Mouse (Mus musculus) lung, adult 2 months (tissue): ENCODE results near the gene Cdk7. TPM values are rescaled to one million over a fixed set of nuclear protein-coding genes. Genes with fewer than 3 reads are reported as not detected.

Source experiments
- DNase-seq: peaks from one replicate; pipeline ENCODE4 v3.0.0; 2022
- H3K4me1 ChIP-seq: fragments of 200-500 bp; 2 replicates; pipeline ENCODE4 v1.6.1; 2011; ENCODE audit warnings: low read length; ENCODE audit not compliant: control insufficient read depth, insufficient read depth
- H3K4me3 ChIP-seq: fragments of 200-500 bp; replicated peaks from 2 replicates; pipeline ENCODE3; 2011; ENCODE audit warnings: low read depth, mild to moderate bottlenecking, control low read depth, low read length; ENCODE audit errors: extremely low read depth
- CTCF ChIP-seq: fragments of 200-500 bp; IDR thresholded peaks from 2 replicates; pipeline ENCODE4 v1.5.1; 2011; ENCODE audit warnings: mild to moderate bottlenecking, low read length, control low read depth; ENCODE audit not compliant: insufficient read depth
- POLR2A ChIP-seq: fragments of 200-500 bp; IDR thresholded peaks from 2 replicates; pipeline ENCODE4 v1.6.1; 2011; ENCODE audit warnings: low read depth, mild to moderate bottlenecking, control low read depth, low read length, borderline replicate concordance; ENCODE audit errors: extremely low read depth
- WGBS: fragments of 180-500 bp; shearing (Covaris S2); methylation state at CpG from one replicate; pipeline ENCODE4 v1.1.7; 2018; 5-methylcytosine and 5-hydroxymethylcytosine counted together
- polyA plus RNA-seq: library from polyadenylated mRNA; depleted of rRNA; stranded (reverse); fragments of >200 nt; gene quantifications from 2 replicates; pipeline ENCODE4 v1.2.3, GENCODE M21; 2012; rRNA removed

The Cdk7 gene
- polyA plus RNA-seq, 1 experiment: 12.8 TPM

GRCm38 (mm10) chr13:100687513-100687912 is 43.2 kb downstream of the Cdk7 start:
- Histone ChIP-seq H3K4me1 (no peaks in the 10 kb centered on the region), H3K4me3 (no peak overlapping the region)
- DNase-seq: no peak
- no peak for TF ChIP-seq CTCF
- TF ChIP-seq POLR2A: no peak
- 72% methylated on average over 7 of the region's 7 CpGs for WGBS

GRCm38 (mm10) chr13:100684355-100684754 is 46.4 kb downstream of the Cdk7 start:
- Histone ChIP-seq H3K4me3 (no peak overlapping the region), H3K4me1 (no peaks in the 10 kb centered on the region)
- DNase-seq: no peak
- WGBS: 72% methylated on average over 2 of the region's 2 CpGs
- no peak for TF ChIP-seq POLR2A
- peak; percentile 46 for TF ChIP-seq CTCF

DNA sequence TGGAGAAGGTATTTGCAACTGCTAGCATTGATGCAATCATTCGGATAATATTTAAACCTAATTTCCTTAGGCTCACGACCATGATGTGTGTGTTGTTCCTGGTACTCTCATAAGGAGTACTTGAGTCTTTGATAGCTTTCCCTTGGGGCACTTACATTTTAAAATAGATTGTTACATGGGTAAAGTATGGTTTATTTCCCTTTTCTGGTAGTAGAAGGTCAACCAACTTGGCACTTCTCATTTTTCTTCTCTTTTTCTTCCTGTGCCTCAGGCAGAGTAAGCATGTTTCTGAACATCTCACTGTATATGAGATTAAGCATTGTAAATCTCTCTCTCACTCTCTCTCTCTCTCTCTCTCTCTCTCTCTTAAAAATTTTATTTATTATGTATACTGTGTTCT is 47.9 kb downstream of the Cdk7 start:
- DNase-seq: no peak
- H3K4me1 ChIP-seq: no peaks in the 10 kb centered on the region
- TF ChIP-seq CTCF (no peak), POLR2A (no peak)
- 60% methylated on average over 2 of the region's 2 CpGs for WGBS
- no peak overlapping the region for H3K4me3 ChIP-seq

GRCm38 (mm10) chr13:100681615-100682014 is 49.1 kb downstream of the Cdk7 start:
- no peak overlapping the region for H3K4me3 ChIP-seq
- no peak for DNase-seq
- 88% methylated on average over 8 of the region's 8 CpGs for WGBS
- H3K4me1 ChIP-seq: no peaks in the 10 kb centered on the region
- TF ChIP-seq POLR2A (no peak), CTCF (no peak)

- TF ChIP-seq CTCF: no peak
- no peak for TF ChIP-seq POLR2A
- Histone ChIP-seq H3K4me1 (no peaks in the 10 kb centered on the region), H3K4me3 (no peak overlapping the region)
- 63% methylated on average over 15 of the region's 15 CpGs for WGBS
- DNase-seq: peak; percentile 11
These were observed 54.7 kb downstream of the Cdk7 start for GRCm38 (mm10) chr13:100675936-100676635.

GRCm38 (mm10) chr13:100670181-100670741 is 60.5 kb downstream of the Cdk7 start:
- TF ChIP-seq POLR2A (no peak), CTCF (no peak)
- WGBS: 15% methylated on average over 9 of the region's 9 CpGs
- Histone ChIP-seq H3K4me1 (peaks cover 4% of the 10 kb centered on the region; the same call in 1 of the 2 replicates), H3K4me3 (peak overlapping the region; percentile 98)
- no peak for DNase-seq

- Histone ChIP-seq H3K4me1 (peaks cover 4% of the 10 kb centered on the region; the same call in 1 of the 2 replicates), H3K4me3 (peak within 1 kb of the TSS; percentile 98)
- WGBS: 1% methylated on average over 44 of the region's 44 CpGs
- no peak for TF ChIP-seq CTCF
- TF ChIP-seq POLR2A: no peak; the same call in 1 of the 2 replicates
- peak; percentile 57 for DNase-seq
These were observed 61.3 kb downstream of the Cdk7 start, which contains the start of gene Ccdc125 for GRCm38 (mm10) chr13:100669291-100670022. Gene Ccdc125 (plus strand): TSS chr13:100669717.

DNA sequence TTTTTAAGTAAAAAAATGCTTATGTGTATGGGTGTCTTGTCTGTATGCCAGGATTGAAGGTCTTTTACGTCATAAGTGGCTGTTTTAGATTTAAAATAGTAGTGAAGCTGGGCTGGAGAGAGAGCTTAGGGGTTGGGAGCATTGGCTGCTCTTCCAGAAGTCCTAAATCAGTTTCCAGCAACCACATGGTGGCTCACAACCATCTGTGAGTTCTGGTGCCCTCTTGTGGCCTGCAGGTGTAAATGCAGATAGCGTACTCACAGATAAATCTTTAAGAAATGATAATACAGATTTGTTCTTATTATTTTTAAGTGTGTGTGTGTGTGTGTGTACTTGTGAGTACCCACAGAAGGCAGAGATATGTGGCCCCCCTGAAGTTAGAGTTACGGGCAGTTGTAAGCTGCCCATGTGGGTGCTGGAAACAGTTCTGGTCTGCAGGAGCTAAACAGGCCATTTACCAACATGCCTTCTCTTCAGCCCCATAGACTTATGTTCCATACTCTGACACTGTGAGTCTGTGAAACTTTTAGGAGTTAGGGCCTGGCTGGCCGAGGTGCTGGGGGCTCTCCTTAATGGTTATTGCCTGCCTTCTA is 70.8 kb downstream of the Cdk7 start:
- no peaks in the 10 kb centered on the region for H3K4me1 ChIP-seq
- DNase-seq: peak; percentile 31
- H3K4me3 ChIP-seq: no peak overlapping the region
- TF ChIP-seq POLR2A: no peak
- peak; percentile 76 for TF ChIP-seq CTCF
- 33% methylated on average over 4 of the region's 4 CpGs for WGBS

DNA sequence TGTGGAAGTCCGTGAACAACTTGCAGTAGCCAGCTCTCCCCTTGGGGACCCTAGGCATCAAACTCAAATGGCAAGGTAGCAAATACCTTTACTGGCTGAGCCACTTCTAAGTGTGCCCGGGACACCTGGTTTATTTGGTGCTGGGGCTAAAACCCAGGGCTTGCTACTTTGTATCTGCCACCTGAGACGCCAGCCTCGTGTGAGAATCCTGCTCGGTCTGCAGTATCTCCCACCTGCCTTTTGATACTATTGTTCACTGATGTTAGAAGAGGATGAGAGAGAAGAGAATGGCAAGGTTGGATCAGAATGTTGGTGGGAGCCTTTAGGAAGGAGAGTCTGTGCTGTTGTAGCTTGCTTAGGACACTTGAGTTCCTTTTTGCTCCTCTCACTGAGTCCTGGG is 72.6 kb downstream of the Cdk7 start:
- no peak for TF ChIP-seq CTCF
- TF ChIP-seq POLR2A: no peak
- no peaks in the 10 kb centered on the region for H3K4me1 ChIP-seq
- no peak for DNase-seq
- 93% methylated on average over 5 of the region's 5 CpGs for WGBS
- H3K4me3 ChIP-seq: no peak overlapping the region

Other genes starting within 250 kb of the Cdk7 start
- gene Gtf2h2, start 238.4 kb downstream of the Cdk7 start, polyA plus RNA-seq: 16.9 and 17.2 TPM in 2 replicates
- gene Ocln, start 178.2 kb downstream of the Cdk7 start, polyA plus RNA-seq: 15.0 and 21.3 TPM in 2 replicates
- 8.2 and 11.4 TPM in 2 replicates for gene Marveld2, start 114.0 kb downstream of the Cdk7 start, polyA plus RNA-seq
- 16.5 and 28.0 TPM in 2 replicates for gene Ak6, start 80.0 kb downstream of the Cdk7 start, polyA plus RNA-seq
- gene Rad17, start 79.9 kb downstream of the Cdk7 start, polyA plus RNA-seq: 3.2 and 4.4 TPM in 2 replicates
- gene Taf9, start 79.4 kb downstream of the Cdk7 start, polyA plus RNA-seq: 1.3 and 3.3 TPM in 2 replicates
- 2.0 and 2.5 TPM in 2 replicates for gene Ccdc125, start 61.2 kb downstream of the Cdk7 start, polyA plus RNA-seq
- gene Mrps36, start 13.7 kb upstream of the Cdk7 start, polyA plus RNA-seq: 27.0 and 29.2 TPM in 2 replicates
- 0.18 and 0.25 TPM in 2 replicates for gene Cenph, start 45.0 kb upstream of the Cdk7 start, polyA plus RNA-seq
- gene Ccnb1, start 55.6 kb upstream of the Cdk7 start, polyA plus RNA-seq: 0.85 and 3.2 TPM in 2 replicates
- gene Slc30a5, start 102.5 kb upstream of the Cdk7 start, polyA plus RNA-seq: 21.2 and 29.4 TPM in 2 replicates